Mouse (Mus musculus) midbrain, postnatal 0 days (tissue): Measurements from ENCODE around the gene Gm16181. TPM values are rescaled to one million over a fixed set of nuclear protein-coding genes. Genes with fewer than 3 reads are reported as not detected.

Source experiments
- ATAC-seq: fragments of 200-750 bp; cut with Nextera tagmentation; 2 replicates; pipeline ENCODE4 v1.8.0; 2017; ENCODE audit warnings: moderate number of reproducible peaks, mild to moderate bottlenecking, moderate TSS enrichment, moderate library complexity; ENCODE audit not compliant: low FRiP score
- DNase-seq: peaks from one replicate; pipeline ENCODE4 v3.0.0-alpha.2; 2015; ENCODE audit warnings: low spot score
- H3K27ac ChIP-seq: fragments of 300-500 bp; sonication (generic); 2 replicates; pipeline ENCODE4 v1.5.1; 2014; ENCODE audit warnings: low read depth, mild to moderate bottlenecking, low read length, mixed read lengths
- H3K27me3 ChIP-seq: fragments of 300-500 bp; sonication (generic); 2 replicates; pipeline ENCODE4 v1.6.1; 2014; ENCODE audit warnings: low read length, control low read depth, mixed read lengths; ENCODE audit not compliant: insufficient read depth
- H3K36me3 ChIP-seq: fragments of 300-500 bp; sonication (generic); 2 replicates; pipeline ENCODE4 v1.6.1; 2014; ENCODE audit warnings: low read length, control low read depth, mixed read lengths; ENCODE audit not compliant: insufficient read depth
- H3K4me1 ChIP-seq: fragments of 300-500 bp; sonication (generic); 2 replicates; pipeline ENCODE4 v1.6.1; 2014; ENCODE audit warnings: mild to moderate bottlenecking, control low read depth, antibody characterized with exemption, low read length, mixed read lengths; ENCODE audit not compliant: insufficient read depth
- H3K4me2 ChIP-seq: fragments of 300-500 bp; sonication (generic); 2 replicates; pipeline ENCODE4 v1.6.1; 2014; ENCODE audit warnings: low read depth, mild to moderate bottlenecking, low read length, mixed read lengths; ENCODE audit not compliant: poor library complexity, severe bottlenecking
- H3K4me3 ChIP-seq: fragments of 300-500 bp; sonication (generic); 2 replicates; pipeline ENCODE4 v1.5.1; 2014; ENCODE audit warnings: low read depth, mild to moderate bottlenecking, low read length, moderate library complexity
- H3K9ac ChIP-seq: fragments of 300-500 bp; sonication (generic); replicated peaks from 2 replicates; pipeline ENCODE4 v1.6.1; 2014; ENCODE audit warnings: mild to moderate bottlenecking, low read length, moderate library complexity, mixed read lengths; ENCODE audit not compliant: poor library complexity, severe bottlenecking
- H3K9me3 ChIP-seq: fragments of 300-500 bp; sonication (generic); 2 replicates; pipeline ENCODE4 v1.6.1; 2016; ENCODE audit warnings: low read length, control low read depth
- CTCF ChIP-seq: IDR thresholded peaks from 2 replicates; pipeline ENCODE4 v1.5.1; 2016; ENCODE audit warnings: antibody characterized with exemption, mild to moderate bottlenecking
- WGBS: fragments of 180-500 bp; shearing (Covaris S2); extraction: QIAGEN DNeasy Blood & Tissue Kit; methylation state at CpG from one replicate; pipeline ENCODE4 v1.1.7; 2014; 5-methylcytosine and 5-hydroxymethylcytosine counted together
- polyA plus RNA-seq: library from polyadenylated mRNA; unstranded; fragments of >200 nt; fragmentation: Nextera tagmentation; extraction: Ambion mirVana; gene quantifications from 2 replicates; pipeline ENCODE4 v1.2.1, GENCODE M21; 2015
- total RNA-seq: library from RNA; depleted of rRNA; stranded (reverse); fragments of >200 nt; gene quantifications from 2 replicates; pipeline ENCODE4 v1.2.3, GENCODE M21; 2014; rRNA removed

Gm16181 gene
- total RNA-seq (not detected in 2 replicates), polyA plus RNA-seq (0.33 TPM in 1 of 2 replicates, not detected in the other)

DNA sequence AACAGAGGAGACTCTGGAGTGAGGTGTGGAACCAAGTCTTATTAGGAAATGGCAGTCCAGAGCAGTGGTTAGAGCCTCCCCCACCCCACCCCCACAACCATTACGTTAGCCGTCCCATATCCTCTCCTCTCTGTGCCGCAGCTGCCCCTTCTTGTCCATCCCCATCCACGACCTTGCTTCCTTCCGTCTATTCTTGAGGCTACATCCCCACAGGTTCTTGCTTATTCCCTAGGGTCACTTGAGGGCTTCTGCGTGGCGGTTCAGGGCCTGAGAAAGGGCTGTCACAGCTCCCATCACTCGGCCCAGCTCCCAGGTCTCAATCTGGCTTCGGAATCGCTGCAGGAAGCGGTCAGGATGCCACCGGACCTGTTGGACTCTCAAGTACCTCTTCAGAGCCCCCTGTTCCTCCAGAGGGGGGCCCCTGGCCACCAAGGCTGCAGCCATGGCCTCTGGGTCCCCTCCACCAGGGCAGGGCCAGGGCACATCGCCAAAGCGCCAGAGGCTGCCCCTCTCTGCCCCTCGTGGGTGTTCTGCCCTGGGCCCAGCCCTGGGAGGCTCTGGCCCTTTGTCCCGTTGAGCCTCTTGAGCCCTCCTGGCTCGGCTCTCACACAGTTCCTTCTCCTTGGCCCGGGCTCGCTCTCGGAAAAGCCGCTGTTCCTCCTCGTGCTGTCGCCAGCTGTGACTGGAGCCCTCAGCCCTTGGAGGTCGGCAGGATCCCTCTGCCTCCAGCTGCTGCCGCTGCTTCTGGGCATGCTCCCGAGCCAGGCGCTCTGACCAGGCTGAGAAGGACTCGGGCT is at the start of gene Gm16181:
TSS of gene Gm16181 (plus strand) at position 679 of the 797 bp plus-strand sequence.
- no peak for TF ChIP-seq CTCF
- Histone ChIP-seq H3K36me3 (peaks cover 21% of the 10 kb centered on the region), H3K9me3 (no peaks in the 10 kb centered on the region), H3K9ac (no peak within 1 kb of the TSS), H3K27ac (no peak within 1 kb of the TSS), H3K4me2 (no peak within 1 kb of the TSS), H3K4me3 (no peak within 1 kb of the TSS), H3K27me3 (no peaks in the 10 kb centered on the region), H3K4me1 (no peaks in the 10 kb centered on the region)
- no peak for DNase-seq
- WGBS = 76% methylated on average over 28 of the region's 28 CpGs
- no peak for ATAC-seq

DNA sequence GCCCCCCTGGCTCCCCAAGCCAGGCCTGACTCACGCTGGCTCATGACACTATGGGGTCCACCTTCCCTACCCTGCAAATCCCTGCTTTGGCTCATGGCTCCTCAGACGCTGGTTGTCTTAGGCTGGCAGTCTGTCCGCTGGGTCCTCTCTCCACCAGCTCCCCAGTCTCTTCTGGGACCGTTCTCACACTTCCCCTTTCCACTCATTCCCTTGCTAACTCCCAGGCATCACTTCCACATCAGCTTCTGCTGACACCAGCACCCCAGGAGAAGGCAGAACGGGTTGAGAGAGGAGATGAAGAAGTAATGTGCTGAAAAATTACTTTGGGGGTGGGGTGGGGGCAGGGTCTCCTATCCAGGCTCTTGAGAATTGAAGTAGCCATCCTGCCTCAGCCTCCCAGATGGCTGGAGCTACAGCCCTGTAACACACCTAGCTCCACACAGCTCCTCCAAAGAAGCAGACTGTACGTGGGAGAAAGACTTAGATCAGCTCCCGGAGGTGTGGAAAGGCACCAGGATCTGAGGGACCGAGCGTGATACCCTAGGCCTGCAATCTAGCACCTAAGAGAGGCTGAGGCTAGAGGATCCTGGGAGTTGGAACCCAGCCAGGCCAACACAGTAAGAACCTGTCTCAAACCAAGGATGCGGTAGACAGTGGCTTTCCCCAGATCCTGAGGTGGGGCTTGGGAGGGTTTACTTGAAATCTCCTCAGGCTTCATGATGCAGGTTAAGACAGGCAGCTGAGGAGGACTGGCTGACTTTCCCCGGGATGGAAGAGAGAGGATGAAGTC is 48.0 kb upstream of the Gm16181 start:
- no peak for TF ChIP-seq CTCF
- H3K36me3 ChIP-seq = no peaks in the 10 kb centered on the region
- no peak overlapping the region for H3K4me2 ChIP-seq
- ATAC-seq (no peak), DNase-seq (no peak)
- WGBS = 73% methylated on average over 11 of the region's 11 CpGs
- no peak overlapping the region for H3K9ac ChIP-seq
- no peak overlapping the region for H3K4me3 ChIP-seq
- H3K27me3 ChIP-seq = no peaks in the 10 kb centered on the region
- H3K27ac ChIP-seq = no peak overlapping the region
- no peaks in the 10 kb centered on the region for H3K9me3 ChIP-seq
- H3K4me1 ChIP-seq = no peaks in the 10 kb centered on the region

DNA sequence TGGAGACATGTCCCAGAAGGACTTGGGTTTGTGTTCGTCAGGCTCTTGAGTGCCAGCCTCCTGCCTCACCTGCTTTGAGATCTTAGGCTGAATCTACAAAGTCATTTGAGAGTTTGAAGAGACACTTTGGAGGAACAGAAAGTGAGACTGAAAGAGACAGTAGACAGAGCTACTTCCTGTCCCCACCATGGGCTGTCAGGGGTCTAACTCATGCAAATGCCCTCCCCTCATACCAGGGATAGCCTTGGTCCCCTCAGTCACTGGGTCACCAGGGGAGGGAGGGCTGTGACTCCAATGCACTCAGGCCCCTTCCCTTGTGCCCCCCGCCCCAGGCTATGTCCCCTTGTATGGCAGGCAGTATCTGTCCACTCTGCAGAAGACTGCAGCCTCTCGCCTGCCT is 47.3 kb upstream of the Gm16181 start:
- no peak overlapping the region for H3K27ac ChIP-seq
- 73% methylated on average over 3 of the region's 3 CpGs for WGBS
- no peak overlapping the region for H3K9ac ChIP-seq

DNA sequence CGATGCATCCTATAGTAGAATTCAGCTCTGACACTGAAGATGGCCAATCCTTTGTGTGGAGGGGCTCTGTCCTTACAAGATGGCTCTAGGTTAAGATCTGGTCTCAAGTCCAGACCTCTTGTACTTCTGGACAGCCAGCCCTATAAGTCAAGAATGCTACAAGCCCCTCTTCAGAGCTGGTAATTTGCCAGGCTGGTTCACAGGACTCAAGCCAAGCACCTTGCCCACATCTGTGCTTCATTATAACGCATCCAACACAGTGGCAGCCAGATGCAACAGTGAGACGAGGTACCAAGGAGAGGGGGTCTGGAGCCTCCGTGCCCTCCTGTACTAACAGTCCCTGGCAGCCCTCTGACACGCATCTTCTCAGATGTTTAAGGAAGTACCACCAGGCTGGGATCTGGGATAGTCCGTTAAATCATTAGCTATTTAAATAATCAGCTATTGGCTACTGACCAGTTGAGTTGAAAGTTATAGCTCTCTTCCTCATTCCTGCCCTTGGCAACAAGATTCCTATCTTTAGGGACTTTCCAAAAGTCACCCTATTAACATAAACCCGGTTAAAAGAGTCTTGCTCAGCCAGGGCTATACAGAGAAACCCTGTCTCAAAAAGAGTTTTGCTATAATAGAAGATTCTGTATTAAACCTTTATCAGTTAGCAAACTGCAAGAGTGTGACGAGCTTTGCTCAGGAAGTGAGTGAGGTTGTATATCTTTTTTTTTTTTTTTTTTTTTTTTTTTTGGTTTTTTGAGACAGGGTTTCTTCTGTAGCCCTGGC is 46.2 kb upstream of the Gm16181 start:
- Histone ChIP-seq H3K9me3 (no peaks in the 10 kb centered on the region), H3K9ac (no peak overlapping the region), H3K4me3 (no peak overlapping the region), H3K4me1 (no peaks in the 10 kb centered on the region), H3K27ac (no peak overlapping the region), H3K36me3 (no peaks in the 10 kb centered on the region), H3K4me2 (no peak overlapping the region), H3K27me3 (no peaks in the 10 kb centered on the region)
- no peak for ATAC-seq
- TF ChIP-seq CTCF = no peak
- no peak for DNase-seq
- 69% methylated on average over 8 of the region's 8 CpGs for WGBS

More for the DNA sequence above, 47.3 kb upstream of the Gm16181 start:
- no peak for DNase-seq
- no peak for TF ChIP-seq CTCF
- Histone ChIP-seq H3K4me3 (no peak overlapping the region), H3K36me3 (no peaks in the 10 kb centered on the region), H3K9me3 (no peaks in the 10 kb centered on the region), H3K4me1 (no peaks in the 10 kb centered on the region), H3K27me3 (no peaks in the 10 kb centered on the region), H3K4me2 (no peak overlapping the region)
- ATAC-seq = no peak

DNA sequence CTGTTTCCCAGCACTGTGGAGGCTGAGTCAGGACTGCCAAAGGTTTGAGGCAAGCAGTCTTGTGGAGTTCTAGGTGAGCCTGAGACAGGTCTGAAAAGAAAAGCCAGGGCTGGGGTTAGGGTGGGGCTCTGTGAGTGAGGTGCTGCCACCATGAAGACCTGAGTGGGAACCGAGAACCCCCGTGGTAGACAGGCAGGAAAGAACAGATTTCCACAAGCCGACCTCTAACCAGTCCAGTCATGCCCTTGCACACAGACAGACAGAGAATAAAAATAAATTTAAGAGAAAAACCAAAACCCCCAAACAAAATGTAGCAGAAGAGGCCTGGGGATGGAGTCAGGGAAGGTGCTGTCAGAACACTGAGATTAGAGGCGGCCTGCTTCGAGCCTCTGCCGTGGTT is 45.3 kb upstream of the Gm16181 start:
- Histone ChIP-seq H3K27ac (no peak overlapping the region), H3K4me3 (no peak overlapping the region), H3K9me3 (no peaks in the 10 kb centered on the region), H3K27me3 (no peaks in the 10 kb centered on the region), H3K4me1 (no peaks in the 10 kb centered on the region), H3K36me3 (no peaks in the 10 kb centered on the region), H3K9ac (no peak overlapping the region), H3K4me2 (no peak overlapping the region)
- DNase-seq = no peak
- TF ChIP-seq CTCF = no peak
- ATAC-seq = no peak
- 59% methylated on average over 6 of the region's 6 CpGs for WGBS
